Mouse (Mus musculus) neural tube, embryonic 14.5 days (tissue): Measurements from ENCODE around the gene Tcf7. TPM values are rescaled to one million over a fixed set of nuclear protein-coding genes. Genes with fewer than 3 reads are reported as not detected.

Experiments
- ATAC-seq: fragments of 200-750 bp; cut with Nextera tagmentation; 2 replicates; pipeline ENCODE4 v1.8.0; 2017; ENCODE audit warnings: low read depth, mild to moderate bottlenecking, moderate TSS enrichment, moderate library complexity
- H3K27ac ChIP-seq: fragments of 300-500 bp; sonication (generic); 2 replicates; pipeline ENCODE4 v1.5.1; 2014; ENCODE audit warnings: low read depth, mild to moderate bottlenecking, control low read depth, low read length, moderate library complexity, mixed read lengths
- H3K27me3 ChIP-seq: fragments of 300-500 bp; sonication (generic); 2 replicates; pipeline ENCODE4 v1.6.1; 2014; ENCODE audit warnings: low read length; ENCODE audit not compliant: control insufficient read depth, insufficient read depth
- H3K36me3 ChIP-seq: fragments of 300-500 bp; sonication (generic); 2 replicates; pipeline ENCODE4 v1.6.1; 2014; ENCODE audit warnings: low read length, mixed read lengths; ENCODE audit not compliant: control insufficient read depth, insufficient read depth
- H3K4me1 ChIP-seq: fragments of 300-500 bp; sonication (generic); 2 replicates; pipeline ENCODE4 v1.6.1; 2014; ENCODE audit warnings: low read length; ENCODE audit not compliant: control insufficient read depth, insufficient read depth
- H3K4me2 ChIP-seq: fragments of 300-500 bp; sonication (generic); 2 replicates; pipeline ENCODE4 v1.6.1; 2014; ENCODE audit warnings: mild to moderate bottlenecking, low read depth, low read length, control low read depth
- H3K4me3 ChIP-seq: fragments of 300-500 bp; sonication (generic); 2 replicates; pipeline ENCODE4 v1.5.1; 2014; ENCODE audit warnings: low read depth, low read length, control low read depth, mixed read lengths
- H3K9ac ChIP-seq: fragments of 300-500 bp; sonication (generic); replicated peaks from 2 replicates; pipeline ENCODE4 v1.6.1; 2014; ENCODE audit warnings: low read depth, mild to moderate bottlenecking, control low read depth, low read length, mixed read lengths
- H3K9me3 ChIP-seq: fragments of 300-500 bp; sonication (generic); 2 replicates; pipeline ENCODE4 v1.6.1; 2016; ENCODE audit warnings: low read length; ENCODE audit not compliant: control insufficient read depth
- WGBS: fragments of 180-500 bp; shearing (Covaris S2); extraction: QIAGEN DNeasy Blood & Tissue Kit; methylation state at CpG from one replicate; pipeline ENCODE4 v1.1.7; 2014; 5-methylcytosine and 5-hydroxymethylcytosine counted together
- polyA plus RNA-seq: library from polyadenylated mRNA; unstranded; fragments of >200 nt; fragmentation: Nextera tagmentation; extraction: Ambion mirVana; gene quantifications from 2 replicates; pipeline ENCODE4 v1.2.1, GENCODE M21; 2014

Gene Tcf7
- polyA plus RNA-seq, 1 experiment from 2014 or later = 3.5 TPM

GRCm38 (mm10) chr11:52273183-52273941, 9.5 kb downstream of the Tcf7 start:
- H3K4me3 ChIP-seq = no peak overlapping the region
- 80% methylated on average over 11 of the region's 11 CpGs for WGBS
- ATAC-seq = no peak
- no peaks in the 10 kb centered on the region for H3K36me3 ChIP-seq
- no peaks in the 10 kb centered on the region for H3K27me3 ChIP-seq
- H3K9me3 ChIP-seq = no peaks in the 10 kb centered on the region
- H3K27ac ChIP-seq = no peak overlapping the region
- H3K4me1 ChIP-seq = peaks cover 6% of the 10 kb centered on the region; the same call in 1 of the 2 replicates
- no peak overlapping the region for H3K9ac ChIP-seq
- no peak overlapping the region for H3K4me2 ChIP-seq

- no peak overlapping the region for H3K4me2 ChIP-seq
- no peak for ATAC-seq
- no peak overlapping the region for H3K4me3 ChIP-seq
- peaks cover 6% of the 10 kb centered on the region; the same call in 1 of the 2 replicates for H3K4me1 ChIP-seq
- H3K27ac ChIP-seq = no peak overlapping the region
- H3K9me3 ChIP-seq = no peaks in the 10 kb centered on the region
- H3K27me3 ChIP-seq = no peaks in the 10 kb centered on the region
- H3K36me3 ChIP-seq = no peaks in the 10 kb centered on the region
- H3K9ac ChIP-seq = no peak overlapping the region
- WGBS = 70% methylated on average over 6 of the region's 6 CpGs
These were observed 10.2 kb downstream of the Tcf7 start for GRCm38 (mm10) chr11:52272619-52273018.

- no peaks in the 10 kb centered on the region for H3K9me3 ChIP-seq
- H3K27me3 ChIP-seq = no peaks in the 10 kb centered on the region
- no peak overlapping the region for H3K4me2 ChIP-seq
- no peak overlapping the region for H3K9ac ChIP-seq
- H3K27ac ChIP-seq = no peak overlapping the region
- no peak overlapping the region for H3K4me3 ChIP-seq
- WGBS = 83% methylated on average over 8 of the region's 8 CpGs
- no peak for ATAC-seq
- no peaks in the 10 kb centered on the region for H3K36me3 ChIP-seq
- peaks cover 6% of the 10 kb centered on the region; the same call in 1 of the 2 replicates for H3K4me1 ChIP-seq
These were observed 10.9 kb downstream of the Tcf7 start for GRCm38 (mm10) chr11:52271765-52272495.

GRCm38 (mm10) chr11:52269841-52270240, 13.0 kb downstream of the Tcf7 start:
- Histone ChIP-seq H3K9ac (no peak overlapping the region), H3K4me3 (no peak overlapping the region), H3K27ac (no peak overlapping the region), H3K9me3 (no peaks in the 10 kb centered on the region), H3K4me1 (peaks cover 6% of the 10 kb centered on the region; the same call in 1 of the 2 replicates), H3K4me2 (no peak overlapping the region), H3K36me3 (no peaks in the 10 kb centered on the region), H3K27me3 (no peaks in the 10 kb centered on the region)
- no peak for ATAC-seq
- 88% methylated on average over 6 of the region's 6 CpGs for WGBS

GRCm38 (mm10) chr11:52268104-52268835, 14.5 kb downstream of the Tcf7 start:
- H3K4me3 ChIP-seq = no peak overlapping the region
- 80% methylated on average over 7 of the region's 7 CpGs for WGBS
- no peaks in the 10 kb centered on the region for H3K27me3 ChIP-seq
- H3K27ac ChIP-seq = no peak overlapping the region
- H3K36me3 ChIP-seq = no peaks in the 10 kb centered on the region
- no peaks in the 10 kb centered on the region for H3K9me3 ChIP-seq
- H3K4me1 ChIP-seq = peaks cover 6% of the 10 kb centered on the region; the same call in 1 of the 2 replicates
- no peak overlapping the region for H3K9ac ChIP-seq
- no peak overlapping the region for H3K4me2 ChIP-seq
- ATAC-seq = no peak

GRCm38 (mm10) chr11:52267271-52267670, 15.5 kb downstream of the Tcf7 start:
- Histone ChIP-seq H3K4me3 (no peak overlapping the region), H3K4me1 (no peaks in the 10 kb centered on the region), H3K27me3 (no peaks in the 10 kb centered on the region), H3K4me2 (no peak overlapping the region), H3K9me3 (no peaks in the 10 kb centered on the region), H3K27ac (no peak overlapping the region), H3K36me3 (no peaks in the 10 kb centered on the region), H3K9ac (no peak overlapping the region)
- no peak for ATAC-seq
- 90% methylated on average over 5 of the region's 5 CpGs for WGBS

GRCm38 (mm10) chr11:52265616-52266307, 17.1 kb downstream of the Tcf7 start:
- Histone ChIP-seq H3K4me1 (no peaks in the 10 kb centered on the region), H3K4me2 (no peak overlapping the region), H3K36me3 (no peaks in the 10 kb centered on the region), H3K4me3 (no peak overlapping the region), H3K27ac (no peak overlapping the region), H3K9ac (no peak overlapping the region), H3K9me3 (no peaks in the 10 kb centered on the region), H3K27me3 (no peaks in the 10 kb centered on the region)
- WGBS = 77% methylated on average over 12 of the region's 12 CpGs
- no peak for ATAC-seq

- Histone ChIP-seq H3K9ac (no peak overlapping the region), H3K4me2 (no peak overlapping the region), H3K27ac (no peak overlapping the region), H3K36me3 (no peaks in the 10 kb centered on the region), H3K4me3 (no peak overlapping the region), H3K27me3 (no peaks in the 10 kb centered on the region), H3K9me3 (no peaks in the 10 kb centered on the region), H3K4me1 (no peaks in the 10 kb centered on the region)
- 82% methylated on average over 7 of the region's 7 CpGs for WGBS
- ATAC-seq = no peak
These were observed 17.9 kb downstream of the Tcf7 start for GRCm38 (mm10) chr11:52264871-52265270.
